ENCODE assay signal across 8 mouse cellular contexts in the genomic region with DNA sequence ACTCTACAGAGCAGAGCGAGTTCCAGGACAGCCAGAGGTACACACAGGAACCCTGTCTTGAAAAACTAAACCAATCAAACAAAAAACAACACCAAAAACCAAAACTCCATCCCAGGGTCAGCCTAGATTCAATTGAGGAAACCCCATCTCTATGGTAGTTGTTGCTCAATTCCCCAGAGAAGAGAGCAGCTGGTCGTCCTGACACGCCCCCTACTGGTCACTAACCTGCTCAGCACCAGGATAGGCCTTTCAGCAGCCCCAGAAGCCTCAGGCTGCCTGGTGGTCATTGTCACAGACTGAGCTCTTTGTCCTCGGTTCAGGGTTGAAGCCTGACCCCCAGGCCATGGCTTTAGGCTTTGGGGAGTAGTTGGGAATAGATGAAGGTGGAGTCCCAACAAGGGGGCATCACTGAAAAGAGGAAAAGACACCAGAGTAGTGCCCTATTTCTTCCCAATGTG. TPM values are rescaled to one million over a fixed set of nuclear protein-coding genes. Genes with fewer than 3 reads are reported as not detected.
DNase-seq lines count a peak whose midpoint lies in the region; ATAC-seq and TF ChIP-seq lines count a peak whose summit lies in the region.

A gene (minus strand): TSS at position 408 of the 458 bp plus-strand sequence.

- peak within 1 kb of the TSS; percentile 43; the same call in 1 of the 2 replicates for H3K27ac ChIP-seq in layer of hippocampus, adult 2 months
- H3K27ac ChIP-seq in lung, postnatal 0 days (ENCODE audit: low read length), result peak within 1 kb of the TSS; percentile 72
- no peak within 1 kb of the TSS for H3K27ac ChIP-seq in olfactory bulb, adult 2 months (ENCODE audit: insufficient read depth, low read depth, low read length)

- no peak within 1 kb of the TSS for H3K4me3 ChIP-seq in layer of hippocampus, adult 2 months
- H3K4me3 ChIP-seq in lung, postnatal 0 days (ENCODE audit: low read depth, low read length), result no peak within 1 kb of the TSS
- no peak within 1 kb of the TSS for H3K4me3 ChIP-seq in olfactory bulb, adult 2 months (ENCODE audit: insufficient read depth, low read depth, low read length)

- no peak within 1 kb of the TSS for H3K9ac ChIP-seq in lung, postnatal 0 days (replicated peaks; ENCODE audit: low read depth)

- intact Hi-C loops in heart, postnatal 10 days (cut with DNase I), result no loop called here

- no peak within 1 kb of the TSS for H3K4me2 ChIP-seq in lung, postnatal 0 days (replicated peaks; ENCODE audit: low read depth, low read length)

- peak; percentile 57 for ATAC-seq in erythroid progenitor cell, adult 5-6 weeks (replicated peaks; ENCODE audit: low FRiP score, poor library complexity, severe bottlenecking)
- ATAC-seq in lung, postnatal 0 days, result peak; percentile 25

- TF ChIP-seq EP300 in lung, postnatal 0 days (IDR thresholded peaks at IDR 0.05), result no peak

- no peaks in the 10 kb centered on the region for H3K27me3 ChIP-seq in lung, postnatal 0 days (replicated peaks; ENCODE audit: insufficient read depth, low read length)

- peak; percentile 29 to 54 for DNase-seq in CD8-positive naive resting alpha-beta T cell, adult 2 months (ENCODE audit: low read depth in 2 of 2, low spot score in 2 of 2)
- peak; percentile 82 for DNase-seq in adipocyte (ENCODE audit: low spot score)
- peak; percentile 60 to 68 for DNase-seq in heart, postnatal 10 days
- DNase-seq in layer of hippocampus, adult 2 months (ENCODE audit: low spot score in 2 of 2), result no peak
- peak; percentile 91 for DNase-seq in lung, postnatal 0 days (ENCODE audit: low spot score)
- DNase-seq in frontal cortex, postnatal 10 days (ENCODE audit: low spot score in 2 of 2), result no peak

- WGBS in lung, postnatal 0 days, result 28% methylated on average over 4 of the region's 4 CpGs
- WGBS in olfactory bulb, adult 2 months, result 27% methylated on average over 4 of the region's 4 CpGs

- no peak for TF ChIP-seq POLR2A in olfactory bulb, adult 2 months (IDR thresholded peaks at IDR 0.05; ENCODE audit: insufficient read depth, low read depth, low read length)

- no peaks in the 10 kb centered on the region for H3K36me3 ChIP-seq in lung, postnatal 0 days (ENCODE audit: insufficient read depth, low read length)

- H3K4me1 ChIP-seq in lung, postnatal 0 days (ENCODE audit: insufficient read depth, low read depth, low read length), result peaks cover 2% of the 10 kb centered on the region; the same call in 1 of the 2 replicates
- H3K4me1 ChIP-seq in olfactory bulb, adult 2 months (ENCODE audit: control insufficient read depth, insufficient read depth, low read length), result peaks cover 24% of the 10 kb centered on the region

- no peaks in the 10 kb centered on the region for H3K9me3 ChIP-seq in lung, postnatal 0 days (ENCODE audit: low read length)

- peak; percentile 79 for TF ChIP-seq CTCF in layer of hippocampus, adult 2 months (conservative IDR thresholded peaks at IDR 0.05)
- peak; percentile 85 for TF ChIP-seq CTCF in lung, postnatal 0 days (IDR thresholded peaks at IDR 0.05)
- peak; percentile 57; the same call in 1 of the 2 replicates for TF ChIP-seq CTCF in olfactory bulb, adult 2 months (IDR thresholded peaks at IDR 0.05; ENCODE audit: insufficient read depth, low read depth, low read length)

RNA-seq across cellular contexts. Expression of the gene that starts here (rescaled TPM):
- total RNA-seq in erythroid progenitor cell, adult 5-6 weeks (2015; ENCODE audit: low replicate concordance), result 10.8 and 15.9 TPM in 2 replicates
- 9.5 and 12.0 TPM in 2 replicates for total RNA-seq in erythroid progenitor cell, adult 5-6 weeks (2017; ENCODE audit: low replicate concordance)
- 10 to 100 TPM; 45.3 to 45.8 TPM for total RNA-seq in heart, postnatal 10 days (2021)
- total RNA-seq in layer of hippocampus, adult 2 months (2021), result 10 to 100 TPM; 84.2 to 98.5 TPM
- 89.5 and 97.7 TPM in 2 replicates for polyA plus RNA-seq in lung, postnatal 0 days (2015; fragmentation: Nextera tagmentation; extraction: Ambion mirVana)
- not detected in 2 replicates for polyA plus RNA-seq in olfactory bulb, adult 2 months (2012; ENCODE audit: insufficient read depth, insufficient read length, low replicate concordance, missing spikeins)

Comparison
In these comparisons a context has a peak if more than half of its experiments do, and no peak if none do; other contexts are left out.
1. DNase-seq: peak in CD8-positive naive resting alpha-beta T cell, adult 2 months (2 of 2), adipocyte (single experiment), heart, postnatal 10 days (2 of 2) and lung, postnatal 0 days (single experiment); none in layer of hippocampus, adult 2 months (0 of 2) and frontal cortex, postnatal 10 days (0 of 2).
2. Peak in every context shown above with its lines, with median percentiles within 50 percentile points of each other: CTCF ChIP-seq.